Mouse (Mus musculus) liver, adult 2 months (tissue): ENCODE results near the gene Syp. TPM values are rescaled to one million over a fixed set of nuclear protein-coding genes. Genes with fewer than 3 reads are reported as not detected.
A peak's percentile ranks its signal among the peaks of the same experiment; 100 is the strongest.

Source experiments
- DNase-seq: peaks from one replicate; pipeline ENCODE4 v3.0.0-alpha.2; 2011; ENCODE audit warnings: low read depth, low spot score; ENCODE audit errors: extremely low read depth
- H3K27ac ChIP-seq: fragments of 200-500 bp; replicated peaks from 2 replicates; pipeline ENCODE4 v1.5.1; 2012; ENCODE audit warnings: low read depth, mild to moderate bottlenecking, control low read depth, inconsistent platforms, low read length; ENCODE audit not compliant: insufficient read depth
- H3K27me3 ChIP-seq: fragments of 200-500 bp; 2 replicates; pipeline ENCODE4 v1.6.1; 2012; ENCODE audit warnings: mild to moderate bottlenecking, moderate library complexity, low read length, inconsistent platforms; ENCODE audit not compliant: control insufficient read depth, insufficient read depth
- H3K36me3 ChIP-seq: fragments of 200-500 bp; 2 replicates; pipeline ENCODE4 v1.6.1; 2012; ENCODE audit warnings: low read length, inconsistent platforms; ENCODE audit not compliant: control insufficient read depth, insufficient read depth
- H3K4me1 ChIP-seq: fragments of 200-500 bp; 2 replicates; pipeline ENCODE4 v1.6.1; 2011; ENCODE audit warnings: low read length; ENCODE audit not compliant: control insufficient read depth, insufficient read depth
- H3K4me3 ChIP-seq: fragments of 200-500 bp; 2 replicates; pipeline ENCODE4 v1.5.1; 2011; ENCODE audit warnings: low read depth, mild to moderate bottlenecking, control low read depth, low read length, moderate library complexity; ENCODE audit not compliant: insufficient read depth
- H3K79me2 ChIP-seq: fragments of 200-500 bp; 2 replicates; pipeline ENCODE4 v1.6.1; 2012; ENCODE audit warnings: inconsistent platforms, mild to moderate bottlenecking, low read length, moderate library complexity; ENCODE audit not compliant: control insufficient read depth, insufficient read depth
- H3K9ac ChIP-seq: fragments of 200-500 bp; 2 replicates; pipeline ENCODE4 v1.6.1; 2012; ENCODE audit warnings: low read depth, mild to moderate bottlenecking, control low read depth, inconsistent platforms, low read length
- CTCF ChIP-seq: fragments of 200-500 bp; IDR thresholded peaks from 2 replicates; pipeline ENCODE4 v1.5.1; 2011; ENCODE audit warnings: low read depth, low read length, control low read depth
- POLR2A ChIP-seq: fragments of 200-500 bp; IDR thresholded peaks from 2 replicates; pipeline ENCODE4 v1.6.1; 2011; ENCODE audit warnings: low read length, control low read depth; ENCODE audit not compliant: insufficient read depth; ENCODE audit errors: extremely low read depth
- WGBS: fragments of 180-500 bp; shearing (Covaris S2); methylation state at CpG from one replicate; pipeline ENCODE4 v1.1.7; 2018; 5-methylcytosine and 5-hydroxymethylcytosine counted together
- polyA plus RNA-seq: library from polyadenylated mRNA; depleted of rRNA; stranded (reverse); fragments of >200 nt; gene quantifications from 2 replicates; pipeline ENCODE4 v1.2.3, GENCODE M21; 2012
- total RNA-seq: library from RNA; depleted of rRNA; stranded (reverse); fragments of >200 nt; gene quantifications from 2 replicates; pipeline ENCODE4 v1.2.3, GENCODE M21; 2014

Gene Syp
- total and polyA plus RNA-seq, 2 experiments, result 0.42 to 0.46 TPM

- DNase-seq, result no peak
- Histone ChIP-seq H3K27ac (no peak overlapping the region), H3K79me2 (no peaks in the 10 kb centered on the region), H3K4me3 (no peak overlapping the region), H3K27me3 (no peaks in the 10 kb centered on the region; the same call in 1 of the 2 replicates), H3K4me1 (no peaks in the 10 kb centered on the region), H3K36me3 (no peaks in the 10 kb centered on the region), H3K9ac (no peak overlapping the region)
- WGBS, result 13% methylated on average over 13 of the region's 13 CpGs
- no peak for TF ChIP-seq CTCF
- no peak for TF ChIP-seq POLR2A
These were observed 1.5 kb downstream of the Syp start for GRCm38 (mm10) chrX:7639536-7640325.

GRCm38 (mm10) chrX:7640785-7641184 lies 2.5 kb downstream of the Syp start:
- H3K4me3 ChIP-seq, result no peak overlapping the region
- H3K79me2 ChIP-seq, result no peaks in the 10 kb centered on the region
- 37% methylated on average over 11 of the region's 12 CpGs for WGBS
- TF ChIP-seq CTCF, result no peak
- TF ChIP-seq POLR2A, result no peak
- no peaks in the 10 kb centered on the region for H3K36me3 ChIP-seq
- no peaks in the 10 kb centered on the region; the same call in 1 of the 2 replicates for H3K27me3 ChIP-seq
- no peak overlapping the region for H3K9ac ChIP-seq
- H3K27ac ChIP-seq, result no peak overlapping the region
- no peaks in the 10 kb centered on the region for H3K4me1 ChIP-seq
- DNase-seq, result no peak

- Histone ChIP-seq H3K36me3 (no peaks in the 10 kb centered on the region), H3K4me1 (peaks cover 3% of the 10 kb centered on the region; the same call in 1 of the 2 replicates), H3K9ac (no peak overlapping the region), H3K79me2 (no peaks in the 10 kb centered on the region), H3K27ac (no peak overlapping the region), H3K4me3 (no peak overlapping the region), H3K27me3 (no peaks in the 10 kb centered on the region)
- WGBS, result 11% methylated on average over 5 of the region's 5 CpGs
- peak; percentile 65 for DNase-seq
- TF ChIP-seq CTCF, result peak; percentile 44; the same call in 1 of the 2 replicates
- TF ChIP-seq POLR2A, result no peak
These were observed 7.1 kb downstream of the Syp start for GRCm38 (mm10) chrX:7645349-7645748.

- TF ChIP-seq POLR2A (peak; percentile 59; the same call in 1 of the 2 replicates), CTCF (no peak)
- under 1% methylated on average over 25 of the region's 25 CpGs for WGBS
- Histone ChIP-seq H3K27me3 (no peaks in the 10 kb centered on the region), H3K9ac (peak overlapping the region; percentile 87), H3K36me3 (no peaks in the 10 kb centered on the region), H3K27ac (peak overlapping the region; percentile 95), H3K4me3 (peak overlapping the region; percentile 66), H3K4me1 (peaks cover 3% of the 10 kb centered on the region; the same call in 1 of the 2 replicates), H3K79me2 (no peaks in the 10 kb centered on the region)
- peak; percentile 97 for DNase-seq
These were observed 10.5 kb downstream of the Syp start for GRCm38 (mm10) chrX:7648671-7649304.

- WGBS, result under 1% methylated on average over 26 of the region's 26 CpGs
- Histone ChIP-seq H3K27ac (peak within 1 kb of the TSS; percentile 86), H3K9ac (peak within 1 kb of the TSS; percentile 97), H3K79me2 (no peaks in the 10 kb centered on the region), H3K4me3 (peak within 1 kb of the TSS; percentile 99), H3K36me3 (peaks cover 4% of the 10 kb centered on the region; the same call in 1 of the 2 replicates), H3K4me1 (peaks cover 3% of the 10 kb centered on the region), H3K27me3 (no peaks in the 10 kb centered on the region)
- no peak for TF ChIP-seq CTCF
- TF ChIP-seq POLR2A, result peak; percentile 50; the same call in 1 of the 2 replicates
- peak; percentile 82 for DNase-seq
These were observed 19.0 kb downstream of the Syp start, which contains the start of gene Prickle3 for GRCm38 (mm10) chrX:7657221-7657639. TSS of gene Prickle3 (plus strand) at chrX:7657260.
